Mouse (Mus musculus): ENCODE measurements around the gene Map2k4. TPM values are rescaled to one million over a fixed set of nuclear protein-coding genes. Genes with fewer than 3 reads are reported as not detected.

The Map2k4 gene
- polyA plus RNA-seq, 1 experiment from 2014 or later, result 61.0 TPM

DNA sequence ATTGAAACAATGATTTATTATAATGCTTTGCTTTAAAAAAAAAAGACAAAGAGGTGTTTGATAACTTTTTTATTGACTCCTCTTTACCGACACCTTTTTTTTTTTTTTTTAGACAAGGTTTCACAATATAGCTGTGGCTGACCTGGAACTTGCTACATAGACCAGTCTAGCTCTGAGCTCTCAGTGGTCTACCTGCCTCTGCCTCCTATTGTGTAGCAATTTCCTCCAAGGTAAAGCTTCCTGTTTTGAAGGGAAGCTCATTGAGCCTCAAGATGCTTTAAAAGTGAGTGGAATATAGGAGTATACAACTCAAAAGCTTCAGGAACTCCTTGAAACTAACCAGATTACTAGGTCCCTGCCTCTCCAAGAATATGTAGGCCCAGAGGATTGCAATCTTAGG, 7.8 kb upstream of the Map2k4 start:
- Histone ChIP-seq H3K4me3 (no peak overlapping the region), H3K36me3 (no peaks in the 10 kb centered on the region), H3K27me3 (no peaks in the 10 kb centered on the region), H3K9ac (no peak overlapping the region), H3K4me2 (no peak overlapping the region), H3K9me3 (no peaks in the 10 kb centered on the region), H3K27ac (no peak overlapping the region), H3K4me1 (no peaks in the 10 kb centered on the region)
- no peak for ATAC-seq (ENCODE audit: borderline replicate concordance, extremely low read depth, low FRiP score, low TSS enrichment)
- WGBS, result 79% methylated on average over 1 of the region's 1 CpGs

DNA sequence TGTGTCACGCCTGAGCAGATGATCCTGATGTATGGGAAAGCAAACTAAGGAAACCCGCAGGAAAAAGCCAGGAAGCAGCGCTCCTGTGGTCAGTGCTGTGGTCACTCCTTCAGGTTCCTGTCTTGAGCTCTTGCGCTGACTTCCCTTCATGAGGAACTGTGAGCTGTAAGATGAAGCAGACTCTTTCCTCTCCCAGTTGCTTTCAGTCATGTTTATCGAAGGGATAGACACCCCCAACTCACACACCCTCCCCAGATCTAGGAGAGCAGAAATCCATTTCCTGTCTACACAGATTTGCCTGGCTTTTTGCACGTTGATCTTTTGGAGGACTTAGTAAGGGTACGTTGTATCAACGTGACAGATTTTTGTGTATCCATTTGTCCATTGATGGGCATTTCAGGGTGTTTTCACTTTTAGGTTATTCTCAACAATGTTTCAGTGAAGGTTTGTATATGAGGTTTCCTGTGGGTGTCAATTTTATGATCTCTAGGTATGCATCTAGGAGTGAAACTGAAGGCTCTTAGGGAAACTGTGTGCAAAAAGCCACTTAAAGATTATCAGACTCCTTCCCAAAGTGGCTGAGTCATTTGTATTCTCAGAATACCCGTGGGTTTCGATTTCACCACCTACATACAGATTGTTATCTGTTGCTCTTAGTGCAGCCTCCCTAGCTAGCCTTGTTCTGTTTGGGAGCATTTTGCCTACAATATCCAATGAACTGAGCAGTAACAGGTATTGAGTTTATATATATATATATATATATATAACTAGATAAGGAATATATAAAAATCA, 6.5 kb upstream of the Map2k4 start:
- no peak overlapping the region for H3K4me2 ChIP-seq
- no peak overlapping the region for H3K27ac ChIP-seq
- WGBS, result 52% methylated on average over 10 of the region's 10 CpGs
- ATAC-seq (ENCODE audit: borderline replicate concordance, extremely low read depth, low FRiP score, low TSS enrichment), result no peak
- H3K27me3 ChIP-seq, result no peaks in the 10 kb centered on the region
- H3K9me3 ChIP-seq, result no peaks in the 10 kb centered on the region
- H3K9ac ChIP-seq, result no peak overlapping the region
- no peaks in the 10 kb centered on the region for H3K4me1 ChIP-seq
- H3K4me3 ChIP-seq, result no peak overlapping the region
- H3K36me3 ChIP-seq, result no peaks in the 10 kb centered on the region

GRCm38 (mm10) chr11:65787421-65788151, 511 bp downstream of the Map2k4 start:
- peak; percentile 87 for ATAC-seq (ENCODE audit: borderline replicate concordance, extremely low read depth, low FRiP score, low TSS enrichment)
- H3K36me3 ChIP-seq, result no peaks in the 10 kb centered on the region

GRCm38 (mm10) chr11:65786160-65786559, 1.9 kb downstream of the Map2k4 start:
- H3K36me3 ChIP-seq, result peaks cover under 1% of the 10 kb centered on the region; the same call in 1 of the 2 replicates
- no peaks in the 10 kb centered on the region for H3K27me3 ChIP-seq
- 71% methylated on average over 2 of the region's 2 CpGs for WGBS
- H3K4me3 ChIP-seq, result peak overlapping the region; percentile 98; the same call in 1 of the 2 replicates
- peak overlapping the region; percentile 69 for H3K4me2 ChIP-seq
- no peaks in the 10 kb centered on the region for H3K9me3 ChIP-seq
- H3K4me1 ChIP-seq, result peaks cover 20% of the 10 kb centered on the region
- no peak overlapping the region for H3K27ac ChIP-seq
- no peak for ATAC-seq (ENCODE audit: borderline replicate concordance, extremely low read depth, low FRiP score, low TSS enrichment)
- H3K9ac ChIP-seq, result no peak overlapping the region

More at GRCm38 (mm10) chr11:65787421-65788151, 511 bp downstream of the Map2k4 start:
- Histone ChIP-seq H3K27me3 (no peaks in the 10 kb centered on the region), H3K4me3 (peak overlapping the region; percentile 98), H3K9me3 (no peaks in the 10 kb centered on the region), H3K4me1 (peaks cover 20% of the 10 kb centered on the region), H3K27ac (peak overlapping the region; percentile 87), H3K4me2 (peak overlapping the region; percentile 69), H3K9ac (peak overlapping the region; percentile 96)
- 1% methylated on average over 45 of the region's 71 CpGs for WGBS

DNA sequence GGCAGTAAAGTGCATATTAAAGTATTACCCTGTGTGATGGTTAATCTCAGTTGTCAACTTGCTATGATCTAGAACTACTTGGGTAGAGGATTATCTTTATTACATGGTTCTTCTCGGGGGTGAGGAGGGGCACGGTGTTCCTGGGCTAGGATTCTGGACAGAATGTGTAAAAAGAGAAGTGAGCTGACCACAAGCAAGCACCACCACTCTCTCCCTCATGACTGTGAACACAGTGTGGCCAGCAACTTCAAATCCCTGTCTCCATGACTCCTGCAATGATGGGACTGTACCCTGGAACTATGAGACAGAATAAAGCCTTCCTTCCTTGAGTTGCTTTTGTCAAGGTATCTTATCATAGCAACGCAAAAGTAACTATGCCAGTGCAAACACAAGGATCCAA, 6.5 kb downstream of the Map2k4 start:
- ATAC-seq (ENCODE audit: borderline replicate concordance, extremely low read depth, low FRiP score, low TSS enrichment), result no peak
- H3K9ac ChIP-seq, result no peak overlapping the region
- no peak overlapping the region for H3K4me2 ChIP-seq
- peaks cover 37% of the 10 kb centered on the region for H3K4me1 ChIP-seq
- no peak overlapping the region for H3K27ac ChIP-seq
- whole genome bisulfite sequencing, result 76% methylated on average over 3 of the region's 3 CpGs
- no peaks in the 10 kb centered on the region for H3K27me3 ChIP-seq
- H3K36me3 ChIP-seq, result peaks cover 13% of the 10 kb centered on the region; the same call in 1 of the 2 replicates
- no peak overlapping the region for H3K4me3 ChIP-seq
- no peaks in the 10 kb centered on the region for H3K9me3 ChIP-seq

DNA sequence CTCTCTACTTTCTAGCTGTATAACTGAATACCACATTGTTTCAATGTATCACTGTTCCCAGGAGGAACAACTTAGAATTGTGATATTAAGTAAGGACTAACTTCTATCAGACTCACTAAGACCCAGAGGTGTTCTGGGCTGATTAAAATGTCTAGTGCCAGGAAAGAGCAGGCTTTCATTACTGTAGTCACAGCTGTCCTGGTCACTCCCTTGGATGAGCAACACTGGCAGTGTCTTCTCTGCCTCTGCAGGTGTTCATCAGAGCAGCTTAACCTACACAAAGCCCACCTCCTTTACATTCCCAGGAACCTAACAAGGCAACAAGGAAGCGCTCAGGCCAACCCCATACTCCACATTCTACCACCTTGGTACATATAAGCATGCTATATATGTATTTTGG, 8.5 kb downstream of the Map2k4 start:
- no peak overlapping the region for H3K4me2 ChIP-seq
- no peak overlapping the region for H3K27ac ChIP-seq
- H3K9me3 ChIP-seq, result no peaks in the 10 kb centered on the region
- peaks cover 13% of the 10 kb centered on the region; the same call in 1 of the 2 replicates for H3K36me3 ChIP-seq
- H3K27me3 ChIP-seq, result no peaks in the 10 kb centered on the region
- no peak for ATAC-seq (ENCODE audit: borderline replicate concordance, extremely low read depth, low FRiP score, low TSS enrichment)
- H3K9ac ChIP-seq, result no peak overlapping the region
- 91% methylated on average over 1 of the region's 1 CpGs for whole genome bisulfite sequencing
- peaks cover 28% of the 10 kb centered on the region for H3K4me1 ChIP-seq
- H3K4me3 ChIP-seq, result no peak overlapping the region

DNA sequence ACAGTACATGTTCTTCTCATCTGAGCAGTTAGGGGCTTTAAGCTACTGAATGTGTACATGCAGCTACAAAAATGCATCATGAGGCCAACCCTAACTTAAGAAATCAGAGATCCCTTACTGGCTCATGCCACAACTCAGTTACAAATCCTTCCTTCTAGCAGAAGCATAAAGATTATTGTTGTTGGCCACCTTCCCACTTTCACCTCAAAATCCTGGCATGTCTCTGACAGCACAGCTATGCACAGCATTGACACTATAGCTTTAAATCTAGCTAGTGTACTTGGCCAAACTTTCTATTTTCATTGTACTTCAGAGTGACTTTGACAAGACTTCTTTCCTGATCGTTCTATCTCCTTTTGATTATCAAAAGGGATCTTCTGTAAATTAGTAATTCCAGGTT, 9.0 kb downstream of the Map2k4 start:
- Histone ChIP-seq H3K4me2 (no peak overlapping the region), H3K4me1 (peaks cover 28% of the 10 kb centered on the region), H3K36me3 (peaks cover 13% of the 10 kb centered on the region; the same call in 1 of the 2 replicates), H3K9me3 (no peaks in the 10 kb centered on the region), H3K4me3 (no peak overlapping the region), H3K27ac (no peak overlapping the region), H3K9ac (no peak overlapping the region), H3K27me3 (no peaks in the 10 kb centered on the region)
- WGBS, result 53% methylated on average over 1 of the region's 1 CpGs
- ATAC-seq (ENCODE audit: borderline replicate concordance, extremely low read depth, low FRiP score, low TSS enrichment), result no peak

DNA sequence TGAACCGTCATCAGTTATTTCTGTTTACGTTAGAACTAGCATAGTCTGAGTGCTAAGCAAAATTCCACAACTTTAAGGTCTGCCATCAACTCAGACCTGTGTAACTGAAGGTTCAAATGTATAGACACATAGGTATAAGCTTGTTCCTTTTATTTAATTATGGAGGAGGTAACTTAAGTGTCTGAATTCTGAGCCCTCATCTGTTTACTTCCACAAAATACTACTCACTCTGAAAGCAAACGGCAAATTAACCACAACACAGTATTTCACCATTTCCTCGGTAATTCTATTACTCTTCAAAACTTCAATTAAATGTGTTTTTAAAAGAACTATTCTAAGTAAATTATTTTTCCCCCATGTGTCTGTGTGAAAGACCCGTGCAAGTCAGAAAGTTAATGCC, 10.3 kb downstream of the Map2k4 start:
- Histone ChIP-seq H3K4me1 (peaks cover 38% of the 10 kb centered on the region), H3K36me3 (peaks cover 13% of the 10 kb centered on the region; the same call in 1 of the 2 replicates), H3K9me3 (no peaks in the 10 kb centered on the region), H3K4me3 (no peak overlapping the region), H3K4me2 (no peak overlapping the region), H3K9ac (no peak overlapping the region), H3K27me3 (no peaks in the 10 kb centered on the region), H3K27ac (no peak overlapping the region)
- 30% methylated on average over 5 of the region's 5 CpGs for WGBS
- no peak for ATAC-seq (ENCODE audit: borderline replicate concordance, extremely low read depth, low FRiP score, low TSS enrichment)

DNA sequence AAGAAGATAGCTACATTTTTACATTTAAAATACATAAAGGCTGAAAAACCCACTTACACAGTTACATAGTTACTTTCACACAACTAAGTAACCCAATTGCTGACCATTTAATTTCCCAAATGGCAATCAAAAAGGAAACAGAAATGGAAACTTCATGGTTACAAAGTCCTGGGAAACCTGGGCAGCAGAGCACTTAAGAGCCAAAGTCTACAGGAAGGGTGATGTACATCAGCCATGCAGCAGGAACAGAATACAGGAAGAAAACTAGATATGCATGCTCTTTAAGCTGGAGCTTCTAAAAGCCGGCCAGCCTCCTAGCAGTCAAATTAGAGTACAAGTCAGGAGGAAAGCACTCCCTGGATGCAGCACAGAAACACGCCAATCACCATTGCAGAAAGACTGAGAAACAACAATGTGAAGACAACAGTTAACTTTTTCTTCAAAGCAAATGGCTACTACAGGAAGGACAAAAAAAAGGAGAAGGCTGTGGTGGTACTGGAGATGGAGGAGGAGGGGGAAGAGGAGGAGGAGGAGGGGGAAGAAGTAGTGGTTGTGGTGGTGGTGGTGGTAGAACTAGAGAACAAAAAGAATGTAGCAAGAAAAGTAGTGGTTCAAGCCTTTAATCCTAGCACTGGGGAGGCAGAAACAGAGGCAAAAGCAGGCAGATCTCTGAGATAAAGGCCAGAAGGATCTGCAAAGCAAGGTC, 11.0 kb downstream of the Map2k4 start:
- WGBS, result 51% methylated on average over 2 of the region's 2 CpGs
- ATAC-seq (ENCODE audit: borderline replicate concordance, extremely low read depth, low FRiP score, low TSS enrichment), result no peak

DNA sequence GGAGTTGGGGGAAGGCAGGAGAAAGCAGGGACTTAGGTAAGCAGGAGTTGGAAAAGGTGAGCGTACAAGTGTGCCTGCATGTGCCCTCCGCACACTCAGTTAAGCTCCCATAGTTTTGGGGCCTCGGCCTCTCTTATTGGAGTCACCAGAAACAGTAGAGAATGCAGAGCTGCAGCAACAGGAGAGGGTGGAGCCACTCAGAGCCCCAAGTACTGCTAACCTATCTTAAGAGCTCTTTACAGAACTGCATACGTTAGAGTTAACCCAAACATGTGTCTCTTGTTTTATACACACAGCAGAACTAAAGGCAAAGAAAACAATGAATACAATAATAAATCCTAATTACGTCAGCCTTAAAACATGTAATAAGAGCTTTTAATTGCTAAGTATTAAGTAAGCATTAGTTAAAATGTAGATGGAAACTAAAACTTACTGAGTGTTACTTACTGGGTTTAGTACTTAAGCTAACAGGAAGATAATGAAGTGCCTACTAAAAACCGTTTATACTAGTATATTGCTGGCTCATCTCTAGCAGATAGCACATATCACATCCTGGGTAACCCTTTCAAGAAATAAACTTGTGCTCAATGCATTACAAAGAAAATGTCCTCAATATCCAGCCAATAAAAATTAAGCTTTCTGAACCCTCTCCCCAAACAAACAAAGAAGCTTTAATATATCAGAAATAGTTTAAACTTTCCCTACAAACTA, 14.0 kb downstream of the Map2k4 start:
- H3K27me3 ChIP-seq, result no peaks in the 10 kb centered on the region
- peaks cover 32% of the 10 kb centered on the region for H3K4me1 ChIP-seq
- no peaks in the 10 kb centered on the region for H3K9me3 ChIP-seq
- 48% methylated on average over 6 of the region's 6 CpGs for WGBS
- no peak overlapping the region for H3K4me3 ChIP-seq
- no peak overlapping the region for H3K9ac ChIP-seq
- no peaks in the 10 kb centered on the region for H3K36me3 ChIP-seq
- H3K4me2 ChIP-seq, result no peak overlapping the region
- no peak overlapping the region for H3K27ac ChIP-seq
- no peak for ATAC-seq (ENCODE audit: borderline replicate concordance, extremely low read depth, low FRiP score, low TSS enrichment)

More for the DNA sequence above, 11.0 kb downstream of the Map2k4 start:
- no peaks in the 10 kb centered on the region for H3K27me3 ChIP-seq
- H3K4me1 ChIP-seq, result peaks cover 38% of the 10 kb centered on the region
- H3K36me3 ChIP-seq, result peaks cover 13% of the 10 kb centered on the region; the same call in 1 of the 2 replicates
- no peak overlapping the region for H3K4me2 ChIP-seq
- H3K27ac ChIP-seq, result no peak overlapping the region
- H3K4me3 ChIP-seq, result no peak overlapping the region
- H3K9me3 ChIP-seq, result no peaks in the 10 kb centered on the region
- no peak overlapping the region for H3K9ac ChIP-seq

GRCm38 (mm10) chr11:65773535-65773934, 14.6 kb downstream of the Map2k4 start:
- WGBS, result 67% methylated on average over 2 of the region's 2 CpGs

More at GRCm38 (mm10) chr11:65773535-65773934, 14.6 kb downstream of the Map2k4 start:
- Histone ChIP-seq H3K4me2 (no peak overlapping the region), H3K9ac (no peak overlapping the region), H3K36me3 (no peaks in the 10 kb centered on the region), H3K9me3 (no peaks in the 10 kb centered on the region), H3K27me3 (no peaks in the 10 kb centered on the region), H3K27ac (no peak overlapping the region), H3K4me1 (peaks cover 27% of the 10 kb centered on the region), H3K4me3 (no peak overlapping the region)
- ATAC-seq (ENCODE audit: borderline replicate concordance, extremely low read depth, low FRiP score, low TSS enrichment), result no peak
